Mouse (Mus musculus): ENCODE measurements around the gene Armcx4. TPM values are rescaled to one million over a fixed set of nuclear protein-coding genes. Genes with fewer than 3 reads are reported as not detected.

Gene Armcx4
- polyA plus RNA-seq, 1 experiment from 2014 or later: 4.2 TPM

DNA sequence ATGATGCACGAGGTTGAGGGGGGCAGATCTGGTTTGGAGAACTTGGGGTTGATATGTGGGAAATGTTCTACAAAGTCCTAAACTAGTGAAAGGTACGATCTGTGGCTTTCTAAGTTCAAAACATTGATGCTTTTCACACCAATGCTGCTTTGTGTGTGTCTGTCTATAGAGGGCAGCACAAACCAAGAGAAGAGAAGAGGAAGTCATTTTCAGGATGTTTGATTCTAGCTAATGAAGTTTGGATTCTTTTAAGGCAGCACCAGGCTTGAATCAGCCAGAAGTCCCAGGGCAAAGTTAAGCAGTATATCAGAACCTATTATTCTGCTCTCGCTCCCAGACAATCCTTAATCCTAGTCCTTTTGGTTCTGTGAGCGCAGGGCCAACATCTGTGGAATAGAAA, 43.5 kb downstream of the Armcx4 start:
- no peaks in the 10 kb centered on the region for H3K36me3 ChIP-seq (ENCODE audit: insufficient read depth, low read length)
- DNase-seq (ENCODE audit: low spot score) (peak; percentile 56), ATAC-seq (no peak)
- H3K4me3 ChIP-seq (ENCODE audit: low read depth, low read length): no peak overlapping the region
- no peak overlapping the region for H3K27ac ChIP-seq (ENCODE audit: low read length)
- H3K9ac ChIP-seq (replicated peaks; ENCODE audit: low read depth): no peak overlapping the region
- TF ChIP-seq EP300 (IDR thresholded peaks at IDR 0.05): no peak
- peak; percentile 72 for TF ChIP-seq CTCF (IDR thresholded peaks at IDR 0.05)
- no peaks in the 10 kb centered on the region for H3K27me3 ChIP-seq (replicated peaks; ENCODE audit: insufficient read depth, low read length)
- H3K4me1 ChIP-seq (ENCODE audit: insufficient read depth, low read depth, low read length): no peaks in the 10 kb centered on the region
- WGBS: 39% methylated on average over 4 of the region's 4 CpGs
- no peaks in the 10 kb centered on the region for H3K9me3 ChIP-seq (ENCODE audit: low read length)
- H3K4me2 ChIP-seq (replicated peaks; ENCODE audit: low read depth, low read length): no peak overlapping the region

- H3K27ac ChIP-seq (ENCODE audit: low read length): no peak overlapping the region
- H3K4me3 ChIP-seq (ENCODE audit: low read depth, low read length): no peak overlapping the region
- no peaks in the 10 kb centered on the region for H3K4me1 ChIP-seq (ENCODE audit: insufficient read depth, low read depth, low read length)
- no peaks in the 10 kb centered on the region for H3K36me3 ChIP-seq (ENCODE audit: insufficient read depth, low read length)
- no peak overlapping the region for H3K4me2 ChIP-seq (replicated peaks; ENCODE audit: low read depth, low read length)
- no peaks in the 10 kb centered on the region for H3K9me3 ChIP-seq (ENCODE audit: low read length)
- ATAC-seq: no peak
- WGBS: 94% methylated on average over 1 of the region's 1 CpGs
- no peak for TF ChIP-seq EP300 (IDR thresholded peaks at IDR 0.05)
- TF ChIP-seq CTCF (IDR thresholded peaks at IDR 0.05): no peak
- no peak overlapping the region for H3K9ac ChIP-seq (replicated peaks; ENCODE audit: low read depth)
- H3K27me3 ChIP-seq (replicated peaks; ENCODE audit: insufficient read depth, low read length): no peaks in the 10 kb centered on the region
- DNase-seq (ENCODE audit: low spot score): no peak
Observed at GRCm38 (mm10) chrX:134737796-134738195, 51.5 kb downstream of the Armcx4 start.

DNA sequence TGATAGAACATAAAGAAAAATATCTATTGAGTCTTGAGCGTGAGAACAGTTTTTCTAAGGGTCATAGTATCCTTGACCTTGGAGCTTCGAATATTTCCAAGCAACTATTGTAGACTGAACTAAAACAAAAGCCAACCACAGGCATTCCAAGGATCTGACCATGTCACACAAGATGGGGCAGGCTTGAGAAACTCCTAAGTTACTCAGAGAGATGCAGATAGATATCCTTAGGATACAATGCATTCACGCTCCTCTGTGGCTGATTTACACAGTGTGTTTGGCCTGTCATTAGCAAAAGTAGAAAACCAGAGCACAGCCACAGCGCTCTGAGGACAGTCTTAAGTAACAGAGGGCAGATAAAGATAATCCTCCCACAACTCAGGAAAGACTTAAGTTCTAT, 52.8 kb downstream of the Armcx4 start:
- Histone ChIP-seq H3K9ac (replicated peaks; ENCODE audit: low read depth) (no peak overlapping the region), H3K27me3 (replicated peaks; ENCODE audit: insufficient read depth, low read length) (no peaks in the 10 kb centered on the region), H3K4me3 (ENCODE audit: low read depth, low read length) (no peak overlapping the region), H3K4me2 (replicated peaks; ENCODE audit: low read depth, low read length) (no peak overlapping the region), H3K36me3 (ENCODE audit: insufficient read depth, low read length) (no peaks in the 10 kb centered on the region), H3K9me3 (ENCODE audit: low read length) (no peaks in the 10 kb centered on the region), H3K27ac (ENCODE audit: low read length) (no peak overlapping the region), H3K4me1 (ENCODE audit: insufficient read depth, low read depth, low read length) (no peaks in the 10 kb centered on the region)
- no peak for ATAC-seq
- TF ChIP-seq EP300 (IDR thresholded peaks at IDR 0.05) (no peak), CTCF (IDR thresholded peaks at IDR 0.05) (no peak)
- WGBS: 55% methylated on average over 4 of the region's 4 CpGs
- DNase-seq (ENCODE audit: low spot score): no peak

DNA sequence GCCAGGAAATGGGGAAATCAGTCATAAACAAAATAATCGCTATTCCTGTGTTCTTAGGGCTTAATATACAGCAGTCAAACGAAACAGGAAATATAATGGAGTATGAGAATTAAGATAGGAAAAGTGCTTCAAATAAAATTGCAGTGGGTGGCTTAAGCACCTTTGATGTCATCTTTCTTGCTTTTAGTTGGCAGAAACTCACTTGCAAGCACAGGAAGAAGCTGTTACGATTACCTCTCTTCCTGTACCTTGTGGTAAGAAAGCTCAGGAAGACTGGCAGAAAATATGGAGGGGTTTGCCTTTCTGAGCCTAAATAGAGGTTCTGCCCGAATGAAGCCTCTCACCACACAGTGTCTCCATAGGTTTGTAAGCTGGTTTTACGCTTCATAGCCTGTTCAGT, 55.5 kb downstream of the Armcx4 start:
- Histone ChIP-seq H3K27ac (ENCODE audit: low read length) (no peak overlapping the region), H3K27me3 (replicated peaks; ENCODE audit: insufficient read depth, low read length) (no peaks in the 10 kb centered on the region), H3K9me3 (ENCODE audit: low read length) (no peaks in the 10 kb centered on the region), H3K9ac (replicated peaks; ENCODE audit: low read depth) (no peak overlapping the region), H3K36me3 (ENCODE audit: insufficient read depth, low read length) (no peaks in the 10 kb centered on the region), H3K4me3 (ENCODE audit: low read depth, low read length) (no peak overlapping the region), H3K4me1 (ENCODE audit: insufficient read depth, low read depth, low read length) (no peaks in the 10 kb centered on the region), H3K4me2 (replicated peaks; ENCODE audit: low read depth, low read length) (no peak overlapping the region)
- no peak for ATAC-seq
- 54% methylated on average over 5 of the region's 5 CpGs for WGBS
- no peak for TF ChIP-seq EP300 (IDR thresholded peaks at IDR 0.05)
- no peak for TF ChIP-seq CTCF (IDR thresholded peaks at IDR 0.05)
- DNase-seq (ENCODE audit: low spot score): no peak

Other genes with a start within 250 kb of the Armcx4 start
- not detected in 2 replicates for gene Taf7l, start 210.0 kb upstream of the Armcx4 start, polyA plus RNA-seq (2015; fragmentation: Nextera tagmentation; extraction: Ambion mirVana)
- 24.7 and 24.9 TPM in 2 replicates for gene Timm8a1, start 144.7 kb upstream of the Armcx4 start, polyA plus RNA-seq (2015; fragmentation: Nextera tagmentation; extraction: Ambion mirVana)
- gene Btk, start 102.9 kb upstream of the Armcx4 start, polyA plus RNA-seq (2015; fragmentation: Nextera tagmentation; extraction: Ambion mirVana): 2.2 and 2.7 TPM in 2 replicates
- 278 and 304 TPM in 2 replicates for gene Rpl36a, start 100.9 kb upstream of the Armcx4 start, polyA plus RNA-seq (2015; fragmentation: Nextera tagmentation; extraction: Ambion mirVana)
- gene Gla, start 85.4 kb upstream of the Armcx4 start, polyA plus RNA-seq (2015; fragmentation: Nextera tagmentation; extraction: Ambion mirVana): 3.9 and 4.1 TPM in 2 replicates
- gene Hnrnph2, start 85.3 kb upstream of the Armcx4 start, polyA plus RNA-seq (2015; fragmentation: Nextera tagmentation; extraction: Ambion mirVana): 93.7 and 100 TPM in 2 replicates
- gene Armcx1, start 31.4 kb downstream of the Armcx4 start, polyA plus RNA-seq (2015; fragmentation: Nextera tagmentation; extraction: Ambion mirVana): 33.3 and 37.3 TPM in 2 replicates
- 11.9 and 13.1 TPM in 2 replicates for gene Armcx6, start 64.9 kb downstream of the Armcx4 start, polyA plus RNA-seq (2015; fragmentation: Nextera tagmentation; extraction: Ambion mirVana)
- 46.4 and 56.2 TPM in 2 replicates for gene Armcx3, start 70.1 kb downstream of the Armcx4 start, polyA plus RNA-seq (2015; fragmentation: Nextera tagmentation; extraction: Ambion mirVana)
- 24.0 and 29.7 TPM in 2 replicates for gene Armcx2, start 122.7 kb downstream of the Armcx4 start, polyA plus RNA-seq (2015; fragmentation: Nextera tagmentation; extraction: Ambion mirVana)